Mouse (Mus musculus): ENCODE data around the gene Gm5592. TPM values are rescaled to one million over a fixed set of nuclear protein-coding genes. Genes with fewer than 3 reads are reported as not detected.

Gene Gm5592
- total RNA-seq (2023; ENCODE audit: inconsistent age), result not detected in 4 replicates

DNA sequence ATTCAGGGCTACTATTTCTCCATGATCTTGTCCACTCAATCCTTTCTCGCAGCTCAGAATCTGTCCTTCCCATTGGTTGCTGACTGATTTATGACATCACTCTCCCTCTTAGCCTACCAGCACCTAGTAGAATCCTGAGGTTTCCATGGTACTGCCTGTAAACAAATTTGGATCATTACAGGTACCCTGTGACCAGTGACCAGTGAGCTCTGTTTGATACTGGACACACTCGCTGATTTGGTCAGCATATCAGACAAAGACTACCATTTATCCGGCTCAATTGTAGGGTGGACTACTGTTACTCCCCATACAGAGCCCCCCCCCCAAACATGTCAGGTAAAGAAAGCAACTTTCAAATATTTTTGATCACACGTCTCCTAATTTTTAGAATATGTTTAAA lies at the start of gene Gm5592:
Gene Gm5592 (plus strand): TSS at position 301 of the 400 bp plus-strand sequence.

Other genes with a start within 250 kb of the Gm5592 start
- not detected in 4 replicates for gene 4930433I11Rik, start 166.3 kb upstream of the Gm5592 start, total RNA-seq (2023; ENCODE audit: inconsistent age)
- not detected in 4 replicates for gene Gm4884, start 121.1 kb upstream of the Gm5592 start, total RNA-seq (2023; ENCODE audit: inconsistent age)
- 15.1 to 19.2 TPM (median 16.9 TPM) in 4 replicates for gene AI987944, start 239.5 kb downstream of the Gm5592 start, total RNA-seq (2023; ENCODE audit: inconsistent age)